Mouse (Mus musculus): ENCODE measurements around the gene Olfr684.

The Olfr684 gene

GRCm38 (mm10) chr7:105163553-105163952, at the start of gene Olfr684:
Gene Olfr684 (minus strand): TSS chr7:105163653.
- no peak for DNase-seq (ENCODE audit: low spot score)

GRCm38 (mm10) chr7:105207385-105207784, 43.9 kb upstream of the Olfr684 start, which contains the start of gene Olfr686:
Gene Olfr686 (minus strand): TSS chr7:105207485.
- DNase-seq (ENCODE audit: low spot score): no peak

GRCm38 (mm10) chr7:105185912-105186311, 22.5 kb upstream of the Olfr684 start, which contains the start of gene Olfr685:
Gene Olfr685 (minus strand): TSS chr7:105186012.
- no peak for DNase-seq (ENCODE audit: low spot score)

- DNase-seq (ENCODE audit: low spot score): peak; percentile 31
These were observed 7.3 kb upstream of the Olfr684 start for GRCm38 (mm10) chr7:105170773-105171172.

GRCm38 (mm10) chr7:105146912-105147311, 16.5 kb downstream of the Olfr684 start, which contains the start of gene Olfr683:
Gene Olfr683 (minus strand): TSS chr7:105147012.
- DNase-seq (ENCODE audit: low spot score): no peak

- no peak for DNase-seq (ENCODE audit: low spot score)
These were observed 22.2 kb downstream of the Olfr684 start for GRCm38 (mm10) chr7:105141275-105141674.

GRCm38 (mm10) chr7:105116536-105116935, 46.9 kb downstream of the Olfr684 start, which contains the start of gene Olfr681:
Gene Olfr681 (plus strand): TSS chr7:105116836.
- DNase-seq (ENCODE audit: low spot score): no peak
